Comparison of ENCODE assay signal across 17 mouse cellular contexts in the genomic region with DNA sequence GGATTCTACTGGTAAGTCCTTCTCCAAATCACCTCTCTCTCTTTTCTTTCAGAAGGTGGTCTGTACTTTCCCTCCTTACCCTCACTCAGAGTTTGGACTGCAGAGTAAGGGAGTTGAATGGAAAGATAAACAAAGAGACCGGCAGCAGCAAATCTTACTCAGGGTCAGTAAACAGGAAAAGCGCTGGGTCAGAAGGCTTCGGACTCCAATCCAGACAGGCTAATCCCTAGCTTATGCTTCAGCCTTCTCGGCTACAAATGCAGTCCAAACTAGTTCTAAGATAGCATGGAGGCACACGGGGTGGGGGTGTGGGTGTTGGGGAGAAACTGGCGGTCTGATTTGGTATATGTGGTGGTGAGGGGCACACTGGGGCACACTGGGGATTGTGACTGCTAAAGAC. TPM values are rescaled to one million over a fixed set of nuclear protein-coding genes. Genes with fewer than 3 reads are reported as not detected.
"Had no signal": no experiment of that assay in that cellular context is flagged by ENCODE, and none has a peak within 500 bp of the region (broad histone marks: within the 10 kb centered on the region; RNA-seq: fewer than 3 reads in every experiment).

No protein-coding gene starts in this region.

- H3K9me3 ChIP-seq: limb, embryonic 12.5 days; limb, embryonic 15.5 days; midbrain, embryonic 12.5 days; midbrain, embryonic 15.5 days; neural tube, embryonic 12.5 days; neural tube, embryonic 15.5 days had no signal

- H3K27me3 ChIP-seq: limb, embryonic 12.5 days; limb, embryonic 15.5 days; midbrain, embryonic 12.5 days; midbrain, embryonic 15.5 days; neural tube, embryonic 12.5 days; neural tube, embryonic 15.5 days had no signal

- ATAC-seq: hindbrain, postnatal 0 days; inflammation-experienced regulatory T-cells, adult 6 months; lung, postnatal 0 days; midbrain, embryonic 15.5 days had no signal

- DNase-seq: kidney, adult 11 months; kidney, postnatal 10 days; kidney, postnatal 4 days; left cerebral cortex, postnatal 4 days; lung, embryonic 14.5 days; thymus, postnatal 25 days had no signal

- H3K4me3 ChIP-seq: limb, embryonic 12.5 days; limb, embryonic 15.5 days; midbrain, embryonic 12.5 days; midbrain, embryonic 15.5 days; neural tube, embryonic 12.5 days; neural tube, embryonic 15.5 days had no signal

- H3K4me1 ChIP-seq: limb, embryonic 12.5 days; limb, embryonic 15.5 days; midbrain, embryonic 12.5 days; neural tube, embryonic 12.5 days had no signal

- H3K27ac ChIP-seq: hindbrain, postnatal 0 days; limb, embryonic 12.5 days; limb, embryonic 15.5 days; midbrain, embryonic 12.5 days; midbrain, embryonic 15.5 days; neural tube, embryonic 12.5 days; neural tube, embryonic 15.5 days had no signal

- H3K9ac ChIP-seq: limb, embryonic 12.5 days; limb, embryonic 15.5 days; lung, embryonic 14.5 days; midbrain, embryonic 12.5 days; midbrain, embryonic 15.5 days; neural tube, embryonic 12.5 days; neural tube, embryonic 15.5 days had no signal

- H3K4me2 ChIP-seq: limb, embryonic 12.5 days; limb, embryonic 15.5 days; lung, embryonic 14.5 days; midbrain, embryonic 12.5 days; midbrain, embryonic 15.5 days; neural tube, embryonic 12.5 days; neural tube, embryonic 15.5 days had no signal

RNA-seq across cellular contexts. Expression of a gene that starts 12.6 kb away (rescaled TPM):
- polyA plus RNA-seq: inflammation-experienced regulatory T-cells, adult 6 months; macrophage; small intestine, adult 2 months had no signal
